Mouse (Mus musculus): ENCODE data around the gene Tmem223.

- TF ChIP-seq CTCF (conservative IDR thresholded peaks at IDR 0.05; ENCODE audit: low read length) (no peak), POU5F1 (IDR thresholded peaks at IDR 0.05; ENCODE audit: borderline replicate concordance, low read length) (no peak)
These were observed 34.7 kb upstream of the Tmem223 start for GRCm38 (mm10) chr19:8736160-8736467.
